In genomic region chr2:151740741-151741526, GRCm38 (mm10) we compare ENCODE assay signal across 8 mouse cellular contexts. TPM values are rescaled to one million over a fixed set of nuclear protein-coding genes. Genes with fewer than 3 reads are reported as not detected.
A peak's percentile ranks its signal among the peaks of the same experiment; 100 is the strongest.
DNase-seq lines count a peak whose midpoint lies in the region; ATAC-seq lines count a peak whose summit lies in the region.

No protein-coding gene starts in this region.

- H3K27me3 ChIP-seq in heart, embryonic 12.5 days (replicated peaks): peaks cover 13% of the 10 kb centered on the region
- peaks cover 1% of the 10 kb centered on the region; the same call in 1 of the 2 replicates for H3K27me3 ChIP-seq in liver, embryonic 12.5 days (replicated peaks)
- H3K27me3 ChIP-seq in stomach, embryonic 15.5 days (replicated peaks): no peaks in the 10 kb centered on the region

- H3K4me3 ChIP-seq in heart, embryonic 12.5 days: peak overlapping the region; percentile 76
- H3K4me3 ChIP-seq in liver, embryonic 12.5 days: peak overlapping the region; percentile 86
- peak overlapping the region; percentile 96 for H3K4me3 ChIP-seq in stomach, embryonic 15.5 days (replicated peaks)

- DNase-seq in CD4-positive helper T cell, adult 2 months (ENCODE audit: low read depth, low spot score): peak; percentile 92
- DNase-seq in brain, embryonic 18.5 days (ENCODE audit: low read depth, low spot score): peak; percentile 82
- DNase-seq in kidney, postnatal 10 days: peak; percentile 92
- peak; percentile 80 to 83 for DNase-seq in natural killer cell, adult 2 months (ENCODE audit: low spot score in 2 of 2)

- H3K4me2 ChIP-seq in heart, embryonic 12.5 days: peak overlapping the region; percentile 76
- peak overlapping the region; percentile 77 for H3K4me2 ChIP-seq in liver, embryonic 12.5 days
- H3K4me2 ChIP-seq in stomach, embryonic 15.5 days: peak overlapping the region; percentile 79

- H3K9ac ChIP-seq in heart, embryonic 12.5 days: peak overlapping the region; percentile 85
- peak overlapping the region; percentile 86 for H3K9ac ChIP-seq in liver, embryonic 12.5 days
- peak overlapping the region; percentile 74 for H3K9ac ChIP-seq in stomach, embryonic 15.5 days

- no peak overlapping the region for H3K27ac ChIP-seq in heart, embryonic 12.5 days (ENCODE audit: poor library complexity, severe bottlenecking)
- H3K27ac ChIP-seq in liver, embryonic 12.5 days: peak overlapping the region; percentile 90
- H3K27ac ChIP-seq in stomach, embryonic 15.5 days: peak overlapping the region; percentile 67

- no peaks in the 10 kb centered on the region for H3K9me3 ChIP-seq in heart, embryonic 12.5 days (replicated peaks)
- H3K9me3 ChIP-seq in liver, embryonic 12.5 days (replicated peaks): no peaks in the 10 kb centered on the region
- H3K9me3 ChIP-seq in stomach, embryonic 15.5 days: no peaks in the 10 kb centered on the region

- peak; percentile 63 for ATAC-seq in erythroid progenitor cell, adult 5-6 weeks (replicated peaks; ENCODE audit: low FRiP score, poor library complexity, severe bottlenecking)
- peak; percentile 85 for ATAC-seq in heart, embryonic 12.5 days (ENCODE audit: insufficient number of reproducible peaks, low FRiP score)
- ATAC-seq in liver, embryonic 12.5 days: peak; percentile 81
- ATAC-seq in stomach, embryonic 15.5 days (ENCODE audit: insufficient read depth, low FRiP score, low read depth): peak; percentile 90

- peaks cover 12% of the 10 kb centered on the region for H3K4me1 ChIP-seq in heart, embryonic 12.5 days (replicated peaks)
- H3K4me1 ChIP-seq in liver, embryonic 12.5 days: peaks cover 78% of the 10 kb centered on the region
- H3K4me1 ChIP-seq in stomach, embryonic 15.5 days: peaks cover 17% of the 10 kb centered on the region; the same call in 1 of the 2 replicates

- WGBS in heart, embryonic 12.5 days: under 1% methylated on average over 61 of the region's 61 CpGs
- under 1% methylated on average over 61 of the region's 61 CpGs for WGBS in liver, embryonic 12.5 days (ENCODE audit: insufficient replicate concordance)
- WGBS in stomach, embryonic 15.5 days: under 1% methylated on average over 61 of the region's 61 CpGs

- H3K36me3 ChIP-seq in heart, embryonic 12.5 days: no peaks in the 10 kb centered on the region
- peaks cover 23% of the 10 kb centered on the region; the same call in 1 of the 2 replicates for H3K36me3 ChIP-seq in liver, embryonic 12.5 days
- H3K36me3 ChIP-seq in stomach, embryonic 15.5 days: no peaks in the 10 kb centered on the region

RNA-seq across cellular contexts. Expression of gene Psmf1, which starts 3.1 kb away (rescaled TPM):
- total RNA-seq in erythroid progenitor cell, adult 5-6 weeks (2015; ENCODE audit: low replicate concordance): 120 and 127 TPM in 2 replicates
- 56.4 and 88.9 TPM in 2 replicates for total RNA-seq in erythroid progenitor cell, adult 5-6 weeks (2017; ENCODE audit: low replicate concordance)
- 28.7 TPM in 2 replicates for polyA plus RNA-seq in heart, embryonic 12.5 days (2016; fragmentation: Nextera tagmentation; extraction: Ambion mirVana)
- 47.3 and 54.6 TPM in 2 replicates for polyA plus RNA-seq in liver, embryonic 12.5 days (2016; fragmentation: Nextera tagmentation; extraction: Ambion mirVana)
- 39.0 and 41.7 TPM in 2 replicates for polyA plus RNA-seq in stomach, embryonic 15.5 days (2015; fragmentation: Nextera tagmentation; extraction: Ambion mirVana)

RNA-seq across cellular contexts. Expression of gene Tmem74b, which starts 39.1 kb away (rescaled TPM):
- total RNA-seq in erythroid progenitor cell, adult 5-6 weeks (2015; ENCODE audit: low replicate concordance): not detected in 2 replicates
- total RNA-seq in erythroid progenitor cell, adult 5-6 weeks (2017; ENCODE audit: low replicate concordance): 0.90 TPM in 1 of 2 replicates, not detected in the other
- polyA plus RNA-seq in heart, embryonic 12.5 days (2016; fragmentation: Nextera tagmentation; extraction: Ambion mirVana): 2.0 and 2.2 TPM in 2 replicates
- 0.11 and 0.30 TPM in 2 replicates for polyA plus RNA-seq in liver, embryonic 12.5 days (2016; fragmentation: Nextera tagmentation; extraction: Ambion mirVana)
- 1.4 and 1.6 TPM in 2 replicates for polyA plus RNA-seq in stomach, embryonic 15.5 days (2015; fragmentation: Nextera tagmentation; extraction: Ambion mirVana)
